In the genomic region with DNA sequence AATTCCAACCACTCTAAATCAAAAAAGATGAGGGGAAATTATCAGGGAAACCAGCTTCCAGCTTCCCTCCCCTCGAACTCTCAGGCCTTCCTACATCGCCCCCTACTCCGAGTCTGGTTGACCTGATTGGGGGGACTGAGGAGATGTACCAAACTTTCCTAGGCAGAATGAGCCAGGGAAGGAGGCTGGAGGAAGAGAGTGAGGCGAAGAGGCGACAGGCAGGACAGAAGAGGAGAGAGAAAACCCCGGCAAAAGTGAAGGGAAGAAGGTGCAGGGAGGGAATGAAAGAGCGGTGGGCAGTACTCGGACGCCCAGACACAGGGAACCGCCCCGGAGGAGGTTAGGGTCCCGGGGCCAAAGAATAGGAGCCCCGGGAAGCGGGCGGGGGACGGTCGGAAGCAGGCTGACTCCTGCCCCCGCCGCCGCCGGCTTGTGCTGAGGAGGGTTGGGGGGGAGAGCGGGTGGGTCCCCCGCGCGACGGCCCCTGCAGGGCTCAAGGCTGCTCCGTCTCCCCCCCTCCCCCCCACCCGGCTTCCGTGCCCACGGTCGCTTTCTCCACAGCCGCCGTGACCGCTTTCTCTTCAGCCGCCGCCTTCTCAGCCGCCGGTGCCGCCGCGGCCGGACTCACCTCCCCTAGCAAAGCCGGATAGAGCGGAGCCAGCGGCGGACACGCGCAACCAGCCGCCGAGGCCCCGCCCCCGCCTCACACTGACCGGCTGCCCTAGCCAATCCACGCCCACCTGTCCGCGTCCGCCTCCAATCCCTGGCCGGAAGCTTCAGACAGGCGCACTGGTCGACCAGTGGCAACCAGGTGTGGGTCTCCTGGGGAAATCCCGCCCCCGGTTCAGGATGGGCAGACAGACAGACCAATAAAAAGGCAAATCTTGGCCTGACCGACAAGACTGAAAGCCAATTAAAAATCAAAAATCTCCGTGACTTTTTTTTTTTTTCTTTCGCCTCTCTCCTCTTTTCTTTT, we compare ENCODE assay signal across 8 mouse cellular contexts. TPM values are rescaled to one million over a fixed set of nuclear protein-coding genes. Genes with fewer than 3 reads are reported as not detected.
DNase-seq lines count a peak whose midpoint lies in the region; ATAC-seq lines count a peak whose summit lies in the region.

Nlk (minus strand) TSS at position 597 of the 976 bp plus-strand sequence.

- peak; percentile 96 to 97 for DNase-seq in adrenal gland, adult 18-20 months (ENCODE audit: low spot score in 2 of 2)
- peak; percentile 99 for DNase-seq in embryo, embryonic 11 days
- DNase-seq in gastrocnemius, postnatal 25 days: peak; percentile 100
- DNase-seq in intestine, embryonic 14.5 days (ENCODE audit: low spot score): peak; percentile 97
- DNase-seq in left cerebral cortex, postnatal 14 days (ENCODE audit: low spot score in 2 of 2): peak; percentile 99 to 100
- DNase-seq in mesoderm, embryonic 11.5 days (ENCODE audit: low read depth, low spot score): peak; percentile 99
- peak; percentile 99 for DNase-seq in right cerebral cortex, postnatal 36 days (ENCODE audit: low spot score in 2 of 2)
- peak; percentile 99 for DNase-seq in yolk sac, embryonic 10.5 days (ENCODE audit: low spot score)

- H3K9ac ChIP-seq in intestine, embryonic 14.5 days (ENCODE audit: low read length): peak within 1 kb of the TSS; percentile 63

- peak; percentile 100 for ATAC-seq in intestine, embryonic 14.5 days (replicated peaks; ENCODE audit: low FRiP score, low TSS enrichment, low read depth)

- intact Hi-C loops in left cerebral cortex, postnatal 14 days (cut with DNase I): loop anchor here (5.0 to 10.0 kb wide), 3 partner anchors 62 to 132 kb away; partner anchors contain the start of gene Lyrm9

- under 1% methylated on average over 51 of the region's 65 CpGs for WGBS in intestine, embryonic 14.5 days

- peaks cover 23% of the 10 kb centered on the region for H3K4me1 ChIP-seq in intestine, embryonic 14.5 days (replicated peaks; ENCODE audit: control insufficient read depth, insufficient read depth, low read length)

- no peaks in the 10 kb centered on the region for H3K36me3 ChIP-seq in intestine, embryonic 14.5 days (ENCODE audit: control insufficient read depth, insufficient read depth, low read length)

- no peaks in the 10 kb centered on the region for H3K9me3 ChIP-seq in intestine, embryonic 14.5 days (ENCODE audit: control insufficient read depth, low read length)

- H3K4me3 ChIP-seq in intestine, embryonic 14.5 days (ENCODE audit: low read depth, low read length): peak within 1 kb of the TSS; percentile 78

- peak within 1 kb of the TSS; percentile 70 for H3K4me2 ChIP-seq in intestine, embryonic 14.5 days (ENCODE audit: low read length)

- no peaks in the 10 kb centered on the region for H3K27me3 ChIP-seq in intestine, embryonic 14.5 days (replicated peaks; ENCODE audit: control insufficient read depth, insufficient read depth, low read length)

- H3K27ac ChIP-seq in intestine, embryonic 14.5 days (ENCODE audit: low read depth): peak within 1 kb of the TSS; percentile 85

RNA-seq across cellular contexts. Expression of gene Nlk, which starts in this region (rescaled TPM):
- 10 to 100 TPM; 39.0 to 84.5 TPM for total RNA-seq in adrenal gland, adult 18-20 months (2021)
- 1 to 10 TPM; 5.6 to 5.7 TPM for total RNA-seq in gastrocnemius, postnatal 25 days (2021)
- 12.6 and 14.9 TPM in 2 replicates for polyA plus RNA-seq in intestine, embryonic 14.5 days (2014; fragmentation: Nextera tagmentation; extraction: Ambion mirVana)
- 10 to 100 TPM; 80.9 to 91.1 TPM for total RNA-seq in left cerebral cortex, postnatal 14 days (2021)

Comparison
In these comparisons a context has a peak if more than half of its experiments do, and no peak if none do; other contexts are left out.
1. Peak in every context shown above with its lines: DNase-seq, ATAC-seq, H3K4me3 ChIP-seq and H3K27ac ChIP-seq.
2. RNA of gene Nlk (total RNA-seq): 80.9 to 91.1 TPM in left cerebral cortex, postnatal 14 days and 39.0 to 84.5 TPM in adrenal gland, adult 18-20 months; 5.6 to 5.7 TPM in gastrocnemius, postnatal 25 days; every median in the first group is over 4 times any median in the second.